Mouse (Mus musculus) MEL (cell line): ENCODE results near the gene Mcpt8. TPM values are rescaled to one million over a fixed set of nuclear protein-coding genes. Genes with fewer than 3 reads are reported as not detected.

ENCODE experiments used
- DNase-seq: peaks from one replicate; pipeline ENCODE4 v3.0.0; 2011; ENCODE audit warnings: low read depth, low spot score
- H3K27ac ChIP-seq: 2 replicates; pipeline ENCODE4 v1.5.1; 2012; ENCODE audit warnings: low read depth, mild to moderate bottlenecking, control low read depth, low read length, moderate library complexity; ENCODE audit not compliant: control insufficient read depth
- H3K27me3 ChIP-seq, 2 experiments: fragments of 150-350 bp in 1 of 2; sonication (generic) in 1 of 2; 2 replicates each; pipeline ENCODE4 v1.6.1; 2012; ENCODE audit warnings: low read length in 2 of 2, mild to moderate bottlenecking in 2 of 2, improper control_type of control experiment in 1 of 2, moderate library complexity in 1 of 2; ENCODE audit not compliant: insufficient read depth in 2 of 2, control insufficient read depth in 1 of 2
- H3K36me3 ChIP-seq, 2 experiments: 2 replicates each; pipeline ENCODE4 v1.6.1; 2012 to 2014; ENCODE audit warnings: low read length in 2 of 2, improper control_type of control experiment in 1 of 2, inconsistent platforms in 1 of 2, mild to moderate bottlenecking in 1 of 2; ENCODE audit not compliant: insufficient read depth in 2 of 2, control insufficient read depth in 1 of 2
- H3K4me1 ChIP-seq, 2 experiments: fragments of 150-350 bp in 1 of 2; sonication (generic) in 1 of 2; 2 replicates each; pipeline ENCODE4 v1.6.1; 2012; ENCODE audit warnings: low read length in 2 of 2, improper control_type of control experiment in 1 of 2, mild to moderate bottlenecking in 1 of 2; ENCODE audit not compliant: insufficient read depth in 2 of 2, control insufficient read depth in 1 of 2
- H3K4me3 ChIP-seq, 2 experiments: fragments of 150-350 bp in 1 of 2; sonication (generic) in 1 of 2; 2 replicates each; pipeline ENCODE4 v1.5.1; 2012; ENCODE audit warnings: low read depth in 2 of 2, low read length in 2 of 2, mild to moderate bottlenecking in 2 of 2, moderate library complexity in 2 of 2, control low read depth in 1 of 2, improper control_type of control experiment in 1 of 2; ENCODE audit not compliant: control insufficient read depth in 1 of 2, insufficient read depth in 1 of 2
- H3K79me2 ChIP-seq: 2 replicates; pipeline ENCODE4 v1.6.1; 2012; ENCODE audit warnings: mild to moderate bottlenecking, low read length, moderate library complexity; ENCODE audit not compliant: control insufficient read depth, poor library complexity, insufficient read depth
- H3K9ac ChIP-seq: 2 replicates; pipeline ENCODE4 v1.6.1; 2012; ENCODE audit warnings: low read depth, mild to moderate bottlenecking, control low read depth, low read length, moderate library complexity; ENCODE audit not compliant: control insufficient read depth, poor library complexity, severe bottlenecking
- H3K9me3 ChIP-seq: fragments of 150-350 bp; sonication (generic); replicated peaks from 2 replicates; pipeline ENCODE4 v1.6.1; 2012; ENCODE audit warnings: mild to moderate bottlenecking, low read length, improper control_type of control experiment, moderate library complexity; ENCODE audit not compliant: insufficient read depth
- CHD2 ChIP-seq: IDR thresholded peaks from 2 replicates; pipeline ENCODE4 v1.6.1; 2011; ENCODE audit warnings: low read length, improper control_type of control experiment
- CTCF ChIP-seq, 3 experiments: IDR thresholded peaks in 2 of 3; conservative IDR thresholded peaks in 1 of 3; 2 replicates each; pipeline ENCODE4 v1.5.1; 2011 to 2012; ENCODE audit warnings: low read length in 3 of 3, low read depth in 2 of 3, mild to moderate bottlenecking in 2 of 3, improper control_type of control experiment in 1 of 3, inconsistent platforms in 1 of 3, mixed read lengths in 1 of 3, moderate library complexity in 1 of 3; ENCODE audit not compliant: control insufficient read depth in 1 of 3, insufficient read depth in 1 of 3, poor library complexity in 1 of 3, severe bottlenecking in 1 of 3
- EP300 ChIP-seq, 2 experiments: IDR thresholded peaks; 2 replicates each; pipeline ENCODE4 v1.6.1; 2011; ENCODE audit warnings: improper control_type of control experiment in 2 of 2, low read length in 2 of 2, low read depth in 1 of 2, mild to moderate bottlenecking in 1 of 2
- ETS1 ChIP-seq: IDR thresholded peaks from 2 replicates; pipeline ENCODE4 v1.6.1; 2012; ENCODE audit warnings: low read depth, mild to moderate bottlenecking, inconsistent platforms, low read length, improper control_type of control experiment, moderate library complexity
- GABPA ChIP-seq: IDR thresholded peaks from 2 replicates; pipeline ENCODE4 v1.6.1; 2012; ENCODE audit warnings: low read depth, mild to moderate bottlenecking, inconsistent platforms, low read length, improper control_type of control experiment, moderate library complexity
- GATA1 ChIP-seq: IDR thresholded peaks from 2 replicates; pipeline ENCODE4 v1.6.1; 2011; ENCODE audit warnings: low read depth, low read length, improper control_type of control experiment
- JUND ChIP-seq: IDR thresholded peaks from 2 replicates; pipeline ENCODE4 v1.6.1; 2011; ENCODE audit warnings: low read depth, mild to moderate bottlenecking, improper control_type of control experiment, low read length
- KAT2A ChIP-seq: conservative IDR thresholded peaks from 2 replicates; pipeline ENCODE4 v1.6.1; 2012; ENCODE audit warnings: low read depth, low read length, improper control_type of control experiment, inconsistent platforms
- MAFK ChIP-seq: IDR thresholded peaks from 2 replicates; pipeline ENCODE4 v1.6.1; 2011; ENCODE audit warnings: low read depth, mild to moderate bottlenecking, low read length, improper control_type of control experiment, borderline replicate concordance
- MXI1 ChIP-seq: IDR thresholded peaks from 2 replicates; pipeline ENCODE4 v1.6.1; 2011; ENCODE audit warnings: mild to moderate bottlenecking, low read depth, low read length, improper control_type of control experiment
- POLR2AphosphoS2 ChIP-seq: IDR thresholded peaks from 2 replicates; pipeline ENCODE4 v1.6.1; 2011; ENCODE audit warnings: low read length, improper control_type of control experiment
- POLR2AphosphoS5 ChIP-seq: IDR thresholded peaks from 2 replicates; pipeline ENCODE4 v1.6.1; 2012; ENCODE audit warnings: low read depth, borderline replicate concordance, mild to moderate bottlenecking, inconsistent platforms, low read length, moderate library complexity, mixed read lengths
- TBP ChIP-seq: IDR thresholded peaks from 2 replicates; pipeline ENCODE4 v1.8.0; 2011; ENCODE audit warnings: low read depth, low read length, improper control_type of control experiment
- TCF12 ChIP-seq: IDR thresholded peaks from 2 replicates; pipeline ENCODE4 v1.6.1; 2014; ENCODE audit warnings: low read depth, mild to moderate bottlenecking, inconsistent platforms, low read length, improper control_type of control experiment, moderate library complexity
- UBTF ChIP-seq: IDR thresholded peaks from 2 replicates; pipeline ENCODE4 v1.6.1; 2012; ENCODE audit warnings: low read depth, mild to moderate bottlenecking, inconsistent platforms, low read length, improper control_type of control experiment, moderate library complexity, borderline replicate concordance; ENCODE audit not compliant: insufficient read depth
- USF2 ChIP-seq, 2 experiments: IDR thresholded peaks; 2 replicates each; pipeline ENCODE4 v1.6.1; 2011 to 2012; ENCODE audit warnings: improper control_type of control experiment in 2 of 2, low read length in 2 of 2, borderline replicate concordance in 1 of 2, inconsistent platforms in 1 of 2, low read depth in 1 of 2, mild to moderate bottlenecking in 1 of 2; ENCODE audit not compliant: insufficient read depth in 1 of 2
- ZC3H11A ChIP-seq: IDR thresholded peaks from 2 replicates; pipeline ENCODE4 v1.6.1; 2012; ENCODE audit warnings: low read depth, mild to moderate bottlenecking, inconsistent platforms, low read length, improper control_type of control experiment
- ZKSCAN1 ChIP-seq: IDR thresholded peaks from 2 replicates; pipeline ENCODE4 v1.6.1; 2012; ENCODE audit warnings: low read depth, mild to moderate bottlenecking, inconsistent platforms, low read length, improper control_type of control experiment, moderate library complexity
- ZNF384 ChIP-seq: IDR thresholded peaks from 2 replicates; pipeline ENCODE4 v1.6.1; 2012; ENCODE audit warnings: low read depth, mild to moderate bottlenecking, inconsistent platforms, low read length, improper control_type of control experiment
- polyA plus RNA-seq, 2 experiments: library from polyadenylated mRNA; stranded (reverse) in 1 of 2; unstranded in 1 of 2; fragments of >175 nt in 1 of 2; fragments of >200 nt in 1 of 2; gene quantifications; 2 replicates each; pipeline versions ENCODE4 v1.2.1 to v1.2.4; 2012; ENCODE audit warnings: low replicate concordance in 2 of 2, low read depth in 1 of 2; ENCODE audit not compliant: insufficient read length in 2 of 2, insufficient read depth in 1 of 2, missing spikeins in 1 of 2
- total RNA-seq: library from RNA; depleted of rRNA; stranded (reverse); fragments of 300-350 nt; gene quantifications from 2 replicates; pipeline ENCODE4 v1.2.3, GENCODE M21; 2012

Mcpt8 gene
- total and polyA plus RNA-seq, 3 experiments: not detected

GRCm38 (mm10) chr14:56105447-56106180 lies 20.5 kb upstream of the Mcpt8 start:
- H3K27me3 ChIP-seq: peaks cover 1 to 5% of the 10 kb centered on the region in 2 experiments; a peak in 1 of 4 replicates
- no peak for TF ChIP-seq EP300 (IDR thresholded peaks at IDR 0.05; ENCODE audit: low read depth in 1 of 2, low read length in 2 of 2)
- no peak overlapping the region for H3K27ac ChIP-seq
- H3K9me3 ChIP-seq: no peaks in the 10 kb centered on the region
- no peaks in the 10 kb centered on the region for H3K4me1 ChIP-seq
- H3K9ac ChIP-seq: no peak overlapping the region
- no peaks in the 10 kb centered on the region for H3K36me3 ChIP-seq
- no peak overlapping the region for H3K4me3 ChIP-seq
- H3K79me2 ChIP-seq: no peaks in the 10 kb centered on the region
- DNase-seq: no peak

GRCm38 (mm10) chr14:56105016-56105415 lies 19.9 kb upstream of the Mcpt8 start:
- Histone ChIP-seq H3K27me3 (peaks cover 1 to 5% of the 10 kb centered on the region in 2 experiments; a peak in 1 of 4 replicates), H3K79me2 (no peaks in the 10 kb centered on the region), H3K4me3 (no peak overlapping the region), H3K9ac (no peak overlapping the region), H3K9me3 (no peaks in the 10 kb centered on the region), H3K36me3 (no peaks in the 10 kb centered on the region), H3K4me1 (no peaks in the 10 kb centered on the region), H3K27ac (no peak overlapping the region)
- DNase-seq: no peak
- TF ChIP-seq EP300 (IDR thresholded peaks at IDR 0.05; ENCODE audit: low read depth in 1 of 2, low read length in 2 of 2): no peak
- no peak for TF ChIP-seq POLR2AphosphoS5
- no peak for TF ChIP-seq JUND
- TF ChIP-seq UBTF: no peak
- TF ChIP-seq USF2 (IDR thresholded peaks at IDR 0.05; ENCODE audit: borderline replicate concordance in 1 of 2, insufficient read depth in 1 of 2, low read depth in 1 of 2, low read length in 2 of 2): no peak
- no peak for TF ChIP-seq GATA1
- no peak for TF ChIP-seq CTCF (IDR thresholded peaks at IDR 0.05 in 2 of 3, conservative IDR thresholded peaks at IDR 0.05 in 1 of 3; ENCODE audit: control insufficient read depth in 1 of 3, insufficient read depth in 1 of 3, low read depth in 2 of 3, low read length in 3 of 3, poor library complexity in 1 of 3, severe bottlenecking in 1 of 3)
- TF ChIP-seq TCF12: no peak
- TF ChIP-seq ZNF384: no peak
- TF ChIP-seq ZC3H11A: no peak
- TF ChIP-seq POLR2AphosphoS2: no peak
- no peak for TF ChIP-seq CHD2
- no peak for TF ChIP-seq ZKSCAN1
- no peak for TF ChIP-seq KAT2A
- no peak for TF ChIP-seq MAFK
- TF ChIP-seq GABPA: no peak
- no peak for TF ChIP-seq ETS1
- no peak for TF ChIP-seq MXI1
- no peak for TF ChIP-seq TBP
